Mouse (Mus musculus): ENCODE results near the gene Actr2.

The Actr2 gene

GRCm38 (mm10) chr11:20017937-20018336, 94.8 kb downstream of the Actr2 start:
- CTCF ChIA-PET = no interaction called here

GRCm38 (mm10) chr11:20013366-20013765, 99.3 kb downstream of the Actr2 start:
- CTCF ChIA-PET = no interaction called here

All from spleen, embryonic (tissue).